Mouse (Mus musculus) MEL (cell line): ENCODE measurements around the gene Gyg. TPM values are rescaled to one million over a fixed set of nuclear protein-coding genes. Genes with fewer than 3 reads are reported as not detected.

Experiments
- DNase-seq: peaks from one replicate; pipeline ENCODE4 v3.0.0; 2011; ENCODE audit warnings: low read depth, low spot score
- H3K27ac ChIP-seq: 2 replicates; pipeline ENCODE4 v1.5.1; 2012; ENCODE audit warnings: low read depth, mild to moderate bottlenecking, control low read depth, low read length, moderate library complexity; ENCODE audit not compliant: control insufficient read depth
- H3K27me3 ChIP-seq, 2 experiments: fragments of 150-350 bp in 1 of 2; sonication (generic) in 1 of 2; 2 replicates each; pipeline ENCODE4 v1.6.1; 2012; ENCODE audit warnings: low read length in 2 of 2, mild to moderate bottlenecking in 2 of 2, improper control_type of control experiment in 1 of 2, moderate library complexity in 1 of 2; ENCODE audit not compliant: insufficient read depth in 2 of 2, control insufficient read depth in 1 of 2
- H3K36me3 ChIP-seq, 2 experiments: 2 replicates each; pipeline ENCODE4 v1.6.1; 2012 to 2014; ENCODE audit warnings: low read length in 2 of 2, improper control_type of control experiment in 1 of 2, inconsistent platforms in 1 of 2, mild to moderate bottlenecking in 1 of 2; ENCODE audit not compliant: insufficient read depth in 2 of 2, control insufficient read depth in 1 of 2
- H3K4me1 ChIP-seq, 2 experiments: fragments of 150-350 bp in 1 of 2; sonication (generic) in 1 of 2; 2 replicates each; pipeline ENCODE4 v1.6.1; 2012; ENCODE audit warnings: low read length in 2 of 2, improper control_type of control experiment in 1 of 2, mild to moderate bottlenecking in 1 of 2; ENCODE audit not compliant: insufficient read depth in 2 of 2, control insufficient read depth in 1 of 2
- H3K4me3 ChIP-seq, 2 experiments: fragments of 150-350 bp in 1 of 2; sonication (generic) in 1 of 2; 2 replicates each; pipeline ENCODE4 v1.5.1; 2012; ENCODE audit warnings: low read depth in 2 of 2, low read length in 2 of 2, mild to moderate bottlenecking in 2 of 2, moderate library complexity in 2 of 2, control low read depth in 1 of 2, improper control_type of control experiment in 1 of 2; ENCODE audit not compliant: control insufficient read depth in 1 of 2, insufficient read depth in 1 of 2
- H3K79me2 ChIP-seq: 2 replicates; pipeline ENCODE4 v1.6.1; 2012; ENCODE audit warnings: mild to moderate bottlenecking, low read length, moderate library complexity; ENCODE audit not compliant: control insufficient read depth, poor library complexity, insufficient read depth
- H3K9ac ChIP-seq: 2 replicates; pipeline ENCODE4 v1.6.1; 2012; ENCODE audit warnings: low read depth, mild to moderate bottlenecking, control low read depth, low read length, moderate library complexity; ENCODE audit not compliant: control insufficient read depth, poor library complexity, severe bottlenecking
- H3K9me3 ChIP-seq: fragments of 150-350 bp; sonication (generic); replicated peaks from 2 replicates; pipeline ENCODE4 v1.6.1; 2012; ENCODE audit warnings: mild to moderate bottlenecking, low read length, improper control_type of control experiment, moderate library complexity; ENCODE audit not compliant: insufficient read depth
- CHD1 ChIP-seq: IDR thresholded peaks from 2 replicates; pipeline ENCODE4 v1.6.1; 2012; ENCODE audit warnings: low read depth, mild to moderate bottlenecking, inconsistent platforms, low read length, improper control_type of control experiment
- CHD2 ChIP-seq: IDR thresholded peaks from 2 replicates; pipeline ENCODE4 v1.6.1; 2011; ENCODE audit warnings: low read length, improper control_type of control experiment
- ELF1 ChIP-seq: IDR thresholded peaks from 2 replicates; pipeline ENCODE4 v1.6.1; 2014; ENCODE audit warnings: low read depth, mild to moderate bottlenecking, inconsistent platforms, low read length, improper control_type of control experiment, moderate library complexity
- EP300 ChIP-seq, 2 experiments: IDR thresholded peaks; 2 replicates each; pipeline ENCODE4 v1.6.1; 2011; ENCODE audit warnings: improper control_type of control experiment in 2 of 2, low read length in 2 of 2, low read depth in 1 of 2, mild to moderate bottlenecking in 1 of 2
- ETS1 ChIP-seq: IDR thresholded peaks from 2 replicates; pipeline ENCODE4 v1.6.1; 2012; ENCODE audit warnings: low read depth, mild to moderate bottlenecking, inconsistent platforms, low read length, improper control_type of control experiment, moderate library complexity
- GABPA ChIP-seq: IDR thresholded peaks from 2 replicates; pipeline ENCODE4 v1.6.1; 2012; ENCODE audit warnings: low read depth, mild to moderate bottlenecking, inconsistent platforms, low read length, improper control_type of control experiment, moderate library complexity
- GATA1 ChIP-seq: IDR thresholded peaks from 2 replicates; pipeline ENCODE4 v1.6.1; 2011; ENCODE audit warnings: low read depth, low read length, improper control_type of control experiment
- HCFC1 ChIP-seq: IDR thresholded peaks from 2 replicates; pipeline ENCODE4 v1.6.1; 2012; ENCODE audit warnings: low read depth, mild to moderate bottlenecking, inconsistent platforms, low read length, improper control_type of control experiment, moderate library complexity
- JUND ChIP-seq: IDR thresholded peaks from 2 replicates; pipeline ENCODE4 v1.6.1; 2011; ENCODE audit warnings: low read depth, mild to moderate bottlenecking, improper control_type of control experiment, low read length
- KAT2A ChIP-seq: conservative IDR thresholded peaks from 2 replicates; pipeline ENCODE4 v1.6.1; 2012; ENCODE audit warnings: low read depth, low read length, improper control_type of control experiment, inconsistent platforms
- MAFK ChIP-seq: IDR thresholded peaks from 2 replicates; pipeline ENCODE4 v1.6.1; 2011; ENCODE audit warnings: low read depth, mild to moderate bottlenecking, low read length, improper control_type of control experiment, borderline replicate concordance
- MAZ ChIP-seq: IDR thresholded peaks from 2 replicates; pipeline ENCODE4 v1.6.1; 2012; ENCODE audit warnings: low read depth, mild to moderate bottlenecking, inconsistent platforms, low read length, improper control_type of control experiment
- MEF2A ChIP-seq: IDR thresholded peaks from 2 replicates; pipeline ENCODE4 v1.6.1; 2014; ENCODE audit warnings: low read depth, mild to moderate bottlenecking, inconsistent platforms, low read length, improper control_type of control experiment; ENCODE audit not compliant: poor library complexity, insufficient replicate concordance, severe bottlenecking; ENCODE audit errors: extremely low read depth
- NELFE ChIP-seq: IDR thresholded peaks from 2 replicates; pipeline ENCODE4 v1.6.1; 2011; ENCODE audit warnings: low read depth, low read length, improper control_type of control experiment
- NRF1 ChIP-seq: IDR thresholded peaks from 2 replicates; pipeline ENCODE4 v1.6.1; 2014; ENCODE audit warnings: low read depth, mild to moderate bottlenecking, inconsistent platforms, low read length, improper control_type of control experiment, moderate library complexity; ENCODE audit not compliant: poor library complexity, insufficient read depth, severe bottlenecking
- POLR2A ChIP-seq, 2 experiments: IDR thresholded peaks; 2 replicates each; pipeline ENCODE4 v1.6.1; 2011 to 2012; ENCODE audit warnings: low read length in 2 of 2, mild to moderate bottlenecking in 2 of 2, control low read depth in 1 of 2, improper control_type of control experiment in 1 of 2, low read depth in 1 of 2, moderate library complexity in 1 of 2; ENCODE audit not compliant: control insufficient read depth in 1 of 2, insufficient read depth in 1 of 2, poor library complexity in 1 of 2
- POLR2AphosphoS2 ChIP-seq: IDR thresholded peaks from 2 replicates; pipeline ENCODE4 v1.6.1; 2011; ENCODE audit warnings: low read length, improper control_type of control experiment
- POLR2AphosphoS5 ChIP-seq: IDR thresholded peaks from 2 replicates; pipeline ENCODE4 v1.6.1; 2012; ENCODE audit warnings: low read depth, borderline replicate concordance, mild to moderate bottlenecking, inconsistent platforms, low read length, moderate library complexity, mixed read lengths
- SIN3A ChIP-seq: IDR thresholded peaks from 2 replicates; pipeline ENCODE4 v1.6.1; 2012; ENCODE audit warnings: low read length, improper control_type of control experiment, inconsistent platforms
- TAL1 ChIP-seq: IDR thresholded peaks from 2 replicates; pipeline ENCODE4 v1.6.1; 2012; ENCODE audit warnings: mild to moderate bottlenecking, inconsistent platforms, low read length, moderate library complexity, mixed read lengths
- TBP ChIP-seq: IDR thresholded peaks from 2 replicates; pipeline ENCODE4 v1.8.0; 2011; ENCODE audit warnings: low read depth, low read length, improper control_type of control experiment
- UBTF ChIP-seq: IDR thresholded peaks from 2 replicates; pipeline ENCODE4 v1.6.1; 2012; ENCODE audit warnings: low read depth, mild to moderate bottlenecking, inconsistent platforms, low read length, improper control_type of control experiment, moderate library complexity, borderline replicate concordance; ENCODE audit not compliant: insufficient read depth
- USF1 ChIP-seq: IDR thresholded peaks from 2 replicates; pipeline ENCODE4 v1.6.1; 2014; ENCODE audit warnings: low read depth, mild to moderate bottlenecking, inconsistent platforms, low read length, improper control_type of control experiment, moderate library complexity
- USF2 ChIP-seq, 2 experiments: IDR thresholded peaks; 2 replicates each; pipeline ENCODE4 v1.6.1; 2011 to 2012; ENCODE audit warnings: improper control_type of control experiment in 2 of 2, low read length in 2 of 2, borderline replicate concordance in 1 of 2, inconsistent platforms in 1 of 2, low read depth in 1 of 2, mild to moderate bottlenecking in 1 of 2; ENCODE audit not compliant: insufficient read depth in 1 of 2
- ZC3H11A ChIP-seq: IDR thresholded peaks from 2 replicates; pipeline ENCODE4 v1.6.1; 2012; ENCODE audit warnings: low read depth, mild to moderate bottlenecking, inconsistent platforms, low read length, improper control_type of control experiment
- ZMIZ1 ChIP-seq: IDR thresholded peaks from 2 replicates; pipeline ENCODE4 v1.6.1; 2012; ENCODE audit warnings: low read depth, mild to moderate bottlenecking, inconsistent platforms, low read length, improper control_type of control experiment, moderate library complexity
- polyA plus RNA-seq, 2 experiments: library from polyadenylated mRNA; stranded (reverse) in 1 of 2; unstranded in 1 of 2; fragments of >175 nt in 1 of 2; fragments of >200 nt in 1 of 2; gene quantifications; 2 replicates each; pipeline versions ENCODE4 v1.2.1 to v1.2.4; 2012; ENCODE audit warnings: low replicate concordance in 2 of 2, low read depth in 1 of 2; ENCODE audit not compliant: insufficient read length in 2 of 2, insufficient read depth in 1 of 2, missing spikeins in 1 of 2
- total RNA-seq: library from RNA; depleted of rRNA; stranded (reverse); fragments of 300-350 nt; gene quantifications from 2 replicates; pipeline ENCODE4 v1.2.3, GENCODE M21; 2012

The Gyg gene
- total and polyA plus RNA-seq, 3 experiments, result 23.8 to 207 (median 41.0) TPM

GRCm38 (mm10) chr3:20136868-20137581 is 18.1 kb downstream of the Gyg start:
- Histone ChIP-seq H3K27me3 (no peaks in the 10 kb centered on the region), H3K36me3 (peaks cover 0 to 1% of the 10 kb centered on the region in 2 experiments; a peak in 1 of 4 replicates), H3K27ac (no peak overlapping the region), H3K9ac (no peak overlapping the region), H3K79me2 (no peaks in the 10 kb centered on the region), H3K4me3 (no peak overlapping the region), H3K4me1 (no peaks in the 10 kb centered on the region), H3K9me3 (no peaks in the 10 kb centered on the region)
- no peak for DNase-seq
- no peak for TF ChIP-seq MEF2A
- no peak for TF ChIP-seq KAT2A
- no peak for TF ChIP-seq JUND
- TF ChIP-seq NRF1, result no peak
- no peak for TF ChIP-seq ZC3H11A
- no peak for TF ChIP-seq MAZ
- no peak for TF ChIP-seq POLR2A (IDR thresholded peaks at IDR 0.05; ENCODE audit: control insufficient read depth in 1 of 2, insufficient read depth in 1 of 2, low read depth in 1 of 2, low read length in 2 of 2, poor library complexity in 1 of 2)
- TF ChIP-seq NELFE, result no peak
- TF ChIP-seq TAL1, result no peak
- no peak for TF ChIP-seq GATA1
- TF ChIP-seq CHD2, result no peak
- no peak for TF ChIP-seq POLR2AphosphoS2
- no peak for TF ChIP-seq MAFK
- TF ChIP-seq ZMIZ1, result no peak
- no peak for TF ChIP-seq ELF1
- TF ChIP-seq GABPA, result no peak

- H3K27me3 ChIP-seq, result no peaks in the 10 kb centered on the region
- TF ChIP-seq TAL1 (no peak), ZC3H11A (no peak), TBP (no peak), CHD1 (no peak), POLR2AphosphoS5 (no peak), ETS1 (no peak), UBTF (no peak), EP300 (IDR thresholded peaks at IDR 0.05; ENCODE audit: low read depth in 1 of 2, low read length in 2 of 2) (no peak), NELFE (no peak), SIN3A (no peak), GATA1 (no peak), KAT2A (no peak), HCFC1 (no peak), USF1 (no peak), USF2 (IDR thresholded peaks at IDR 0.05; ENCODE audit: borderline replicate concordance in 1 of 2, insufficient read depth in 1 of 2, low read depth in 1 of 2, low read length in 2 of 2) (no peak), POLR2AphosphoS2 (no peak)
- TF ChIP-seq, all 39 proteins: peak for 0
- DNase-seq, result no peak
- no peak overlapping the region for H3K4me3 ChIP-seq
- no peak overlapping the region for H3K27ac ChIP-seq
- no peaks in the 10 kb centered on the region for H3K79me2 ChIP-seq
- no peaks in the 10 kb centered on the region for H3K9me3 ChIP-seq
- H3K4me1 ChIP-seq, result no peaks in the 10 kb centered on the region
- peaks cover 0 to 1% of the 10 kb centered on the region in 2 experiments; a peak in 1 of 4 replicates for H3K36me3 ChIP-seq
- no peak overlapping the region for H3K9ac ChIP-seq
These were observed 20.6 kb downstream of the Gyg start for GRCm38 (mm10) chr3:20134545-20134944.
